Mouse (Mus musculus) small intestine, adult 2 months (tissue): ENCODE results near the gene 1700028P14Rik.

Experiments used
- CTCF ChIP-seq: fragments of 200-500 bp; IDR thresholded peaks from 2 replicates; pipeline ENCODE4 v1.5.1; 2012; ENCODE audit warnings: low read depth, mild to moderate bottlenecking, control low read depth, inconsistent platforms, low read length, moderate library complexity, mixed read lengths; ENCODE audit not compliant: insufficient replicate concordance, insufficient read length; ENCODE audit errors: extremely low read depth
- POLR2A ChIP-seq: fragments of 200-500 bp; IDR thresholded peaks from 2 replicates; pipeline ENCODE4 v1.6.1; 2012; ENCODE audit warnings: low read depth, mild to moderate bottlenecking, control low read depth, inconsistent platforms, low read length, moderate library complexity

DNA sequence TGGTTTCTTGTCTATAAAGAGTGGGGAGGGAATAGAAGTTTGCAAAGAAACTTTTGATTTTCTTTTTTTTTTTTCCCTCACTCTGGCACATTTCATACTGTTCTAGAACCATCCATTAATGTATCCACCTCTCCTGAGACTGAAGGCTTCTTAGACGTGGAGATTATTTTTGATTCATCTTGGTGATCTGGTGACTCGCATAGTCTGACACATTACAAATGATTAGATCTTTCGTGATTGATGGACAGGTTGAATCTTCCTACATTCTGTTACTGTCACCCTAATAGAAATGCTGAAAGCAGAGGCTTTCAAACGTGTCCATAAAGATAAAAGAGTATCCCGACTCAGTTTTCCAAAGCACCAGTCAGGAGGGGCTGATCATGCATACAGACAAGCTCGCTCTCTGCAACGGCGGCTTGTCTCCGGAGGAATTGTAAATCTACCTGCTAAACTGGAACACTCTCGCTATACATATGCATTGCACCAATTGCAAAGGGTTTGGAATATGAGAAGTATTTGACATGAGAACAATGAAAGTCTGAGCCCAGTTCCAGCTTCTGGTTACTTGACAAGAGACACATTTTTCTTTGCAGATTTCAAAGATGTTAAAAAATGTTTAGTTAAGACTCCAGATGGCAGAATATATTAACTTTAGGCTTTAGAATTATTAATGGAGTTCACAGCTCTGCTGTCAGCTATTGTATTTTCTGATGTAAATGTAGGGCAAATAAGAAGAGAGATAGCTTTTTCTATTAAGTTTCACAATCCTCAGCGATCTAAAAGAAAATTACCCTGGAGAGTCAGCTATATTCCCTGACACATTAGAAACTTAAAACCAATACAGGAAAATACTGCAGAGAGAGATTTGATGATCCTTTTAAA is 20.8 kb downstream of the 1700028P14Rik start:
- TF ChIP-seq CTCF (no peak), POLR2A (no peak)
